Mouse (Mus musculus): ENCODE measurements around the gene Car11.

Gene Car11

DNA sequence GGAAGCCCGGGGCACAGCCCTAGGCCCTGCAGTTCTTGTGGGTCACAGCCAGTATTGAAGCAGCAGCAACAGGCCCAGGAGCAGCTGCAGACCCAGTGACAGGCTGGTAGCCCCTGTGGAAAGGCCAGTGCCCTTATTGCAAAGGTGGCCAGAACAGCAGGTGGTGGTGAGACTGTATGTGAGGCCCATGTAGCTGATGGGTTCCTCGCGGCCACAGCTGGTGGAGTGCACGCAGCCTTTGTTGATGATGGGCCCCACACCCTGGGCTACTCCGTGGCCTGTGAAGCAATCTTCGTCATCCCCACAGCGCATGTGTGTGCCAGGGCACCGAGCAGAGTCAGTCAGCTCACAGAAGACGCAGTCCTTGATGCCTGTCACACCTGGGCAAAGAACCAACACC is 25.5 kb downstream of the Car11 start:
- no peak for DNase-seq

DNA sequence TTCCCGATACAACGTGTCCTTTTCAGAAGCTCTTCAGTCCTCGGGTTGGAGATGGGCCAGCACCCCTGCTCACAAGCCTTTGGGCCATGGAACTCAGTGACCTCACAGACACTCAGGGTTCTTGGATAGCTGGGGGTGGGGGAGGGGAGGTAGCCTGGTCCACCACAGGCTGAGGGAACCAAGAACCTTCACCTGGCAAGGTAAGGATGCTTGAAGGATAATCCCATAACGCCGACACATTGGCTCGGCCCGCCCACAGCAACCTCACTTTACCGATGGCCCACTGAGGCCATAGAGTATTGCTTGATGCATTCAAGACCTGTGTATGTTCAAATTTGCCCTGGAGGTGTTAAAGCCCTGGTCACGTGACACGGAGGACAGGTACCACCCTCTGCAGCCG is 26.1 kb downstream of the Car11 start, which contains the start of gene Spaca4:
Spaca4 (minus strand) TSS at position 101 of the 400 bp plus-strand sequence.
- no peak for DNase-seq

DNA sequence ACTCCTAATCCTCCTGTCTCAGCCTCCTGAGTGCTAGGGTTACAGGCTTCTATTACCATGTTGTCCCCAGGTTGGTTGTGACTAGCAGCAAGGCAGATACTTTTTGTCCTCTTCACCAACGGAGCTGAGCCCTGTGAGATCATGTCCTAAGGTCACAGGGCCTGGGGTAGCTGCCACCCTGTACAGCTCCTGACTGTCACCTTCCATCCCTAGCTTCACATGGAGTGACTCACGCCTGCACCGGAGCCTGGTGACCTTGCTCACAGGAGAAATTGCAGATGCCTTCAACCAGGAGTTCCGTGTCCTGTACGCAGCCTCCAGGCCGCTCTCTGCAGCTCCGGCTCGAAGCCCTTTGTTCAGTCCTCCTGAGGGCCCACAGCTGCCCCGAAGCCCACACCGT is 26.8 kb downstream of the Car11 start:
- no peak for DNase-seq

DNA sequence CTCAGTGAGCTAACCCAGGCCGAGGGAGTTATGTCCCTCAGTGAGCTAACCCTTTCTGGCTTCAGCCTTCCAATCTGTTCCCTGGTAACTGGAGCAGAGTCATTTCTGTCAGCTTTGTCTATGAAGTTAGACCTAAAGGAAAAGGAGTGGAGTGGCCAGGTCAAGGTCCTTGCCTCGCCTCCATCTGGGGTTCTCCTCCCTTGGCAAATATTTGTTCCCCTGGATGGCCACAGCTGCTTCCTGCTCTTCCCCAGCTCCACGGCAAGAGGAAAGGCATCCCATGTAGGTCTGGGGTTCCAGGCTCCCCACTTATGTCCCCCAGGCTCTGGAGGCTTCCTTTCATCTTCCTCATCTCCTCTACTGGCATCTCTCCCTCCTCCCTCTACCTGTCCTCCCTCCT is 28.0 kb downstream of the Car11 start:
- DNase-seq, result no peak

DNA sequence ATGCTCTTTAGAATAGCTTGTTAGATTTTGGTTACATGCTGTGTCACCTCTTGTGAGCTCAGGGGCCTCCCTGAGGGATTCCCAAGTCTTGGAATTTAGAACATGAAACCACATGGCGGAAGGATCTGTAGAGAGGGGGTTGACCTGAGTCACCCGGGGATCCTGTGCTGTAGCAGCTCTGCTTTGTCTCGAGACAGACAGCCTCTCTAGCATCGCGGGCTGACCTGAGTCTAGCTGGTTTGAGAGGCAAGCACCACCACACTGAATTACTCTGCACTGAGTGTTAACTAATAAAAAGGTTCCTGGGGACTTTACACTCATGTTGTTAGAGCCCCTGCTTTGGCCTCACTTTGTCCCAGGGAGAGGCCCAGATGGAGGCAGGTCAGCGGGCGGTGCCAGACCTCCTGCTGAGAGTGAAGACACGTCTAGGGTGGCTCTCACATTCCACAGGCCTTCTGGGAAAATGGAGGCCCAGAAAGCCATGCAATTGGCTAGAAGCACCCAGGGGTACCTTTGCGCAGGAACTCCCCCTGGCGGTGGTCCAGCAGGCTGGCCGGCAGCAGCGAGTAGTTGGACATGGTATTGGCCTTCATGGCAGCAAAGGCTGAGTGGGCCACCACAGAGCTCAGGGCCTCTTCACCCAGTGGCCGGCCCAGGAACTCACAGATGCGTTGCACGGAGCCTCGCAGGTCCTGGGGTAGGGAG is 31.2 kb downstream of the Car11 start:
- DNase-seq, result peak; percentile 63

DNA sequence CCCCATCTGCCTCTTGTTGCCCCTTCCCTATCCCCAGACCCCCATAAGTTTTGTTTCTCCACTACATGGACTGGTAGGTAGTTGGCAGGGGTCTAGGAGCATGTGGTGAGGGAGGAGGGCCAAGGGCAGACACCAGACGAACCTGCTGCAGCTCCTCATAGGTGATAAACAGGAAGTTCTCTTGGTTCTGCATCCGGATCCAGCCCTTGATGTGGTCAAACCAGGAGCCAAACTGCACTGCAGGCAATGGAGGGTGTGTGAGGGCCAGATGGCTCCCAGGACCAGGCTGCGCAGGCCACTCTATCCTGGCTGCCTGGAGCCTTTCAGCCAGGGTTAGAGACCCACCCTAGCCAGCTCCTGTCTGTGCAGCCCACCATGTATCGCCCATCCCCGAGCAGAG is 33.8 kb downstream of the Car11 start:
- DNase-seq, result no peak

DNA sequence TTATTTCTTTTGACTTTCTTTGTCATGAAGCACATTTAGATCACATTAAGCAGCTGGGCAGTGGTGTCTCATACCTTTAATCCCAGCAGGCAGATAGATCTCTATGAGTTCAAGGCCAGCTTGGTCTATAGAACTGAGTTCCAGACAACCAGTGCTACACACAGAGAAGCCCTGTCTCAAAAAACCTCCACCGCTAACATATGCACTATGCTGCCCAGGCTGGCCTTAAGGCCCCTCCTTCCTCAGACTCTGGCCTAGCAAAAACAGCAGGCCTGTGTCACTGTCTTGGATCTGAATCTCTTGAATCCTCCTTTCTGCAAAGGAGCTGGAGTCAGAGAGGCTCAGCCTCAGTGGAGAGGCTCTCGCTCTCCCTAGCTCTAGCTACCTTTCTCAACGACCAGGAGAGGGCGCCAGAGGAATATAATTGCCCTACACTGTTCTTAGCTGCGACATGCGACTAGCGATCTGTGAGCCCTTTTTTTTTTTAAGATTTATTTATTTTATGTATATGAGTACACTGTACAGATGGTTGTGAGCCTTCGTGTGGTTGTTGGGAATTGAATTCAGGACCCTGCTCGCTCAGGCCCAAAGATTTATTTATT is 39.6 kb downstream of the Car11 start:
- DNase-seq, result peak; percentile 92

DNA sequence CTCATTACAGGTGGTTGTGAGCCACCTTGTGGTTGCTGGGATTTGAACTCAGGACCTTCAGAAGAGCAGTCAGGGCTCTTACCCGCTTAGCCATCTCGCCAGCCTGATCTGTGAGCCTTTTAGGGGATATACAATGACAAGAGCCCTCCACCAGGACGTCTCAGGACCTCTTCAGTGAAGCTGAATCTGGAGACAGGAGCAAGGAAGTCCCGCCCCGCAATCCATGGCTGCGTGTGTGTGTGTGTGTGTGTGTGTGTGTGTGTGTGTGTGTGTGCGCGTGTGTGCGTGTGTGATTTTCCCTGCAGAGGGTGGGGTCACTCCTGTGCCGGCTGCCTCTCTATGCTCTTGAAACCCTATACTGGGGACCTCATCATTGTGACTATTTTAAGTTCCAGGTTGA is 40.2 kb downstream of the Car11 start:
- DNase-seq, result no peak

DNA sequence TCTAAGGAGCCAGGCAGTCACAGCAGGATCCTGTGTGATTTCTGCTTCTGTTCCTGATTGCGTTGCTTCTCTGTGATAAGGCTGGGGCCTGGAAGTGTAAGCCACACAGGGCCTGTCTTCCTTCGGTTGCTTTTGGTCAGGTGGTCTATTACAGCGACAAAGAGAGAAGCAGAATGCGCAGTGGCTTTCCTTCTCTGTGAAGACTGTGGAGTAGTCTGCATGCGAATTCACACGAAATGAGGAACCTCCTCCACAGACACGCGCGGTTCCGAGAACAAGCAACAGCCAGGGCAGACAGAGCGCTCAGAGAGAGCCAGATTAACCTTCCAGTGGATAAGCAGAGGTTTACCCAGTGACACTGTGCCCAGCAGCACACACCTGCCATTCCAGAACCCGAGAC is 41.7 kb downstream of the Car11 start:
- no peak for DNase-seq

DNA sequence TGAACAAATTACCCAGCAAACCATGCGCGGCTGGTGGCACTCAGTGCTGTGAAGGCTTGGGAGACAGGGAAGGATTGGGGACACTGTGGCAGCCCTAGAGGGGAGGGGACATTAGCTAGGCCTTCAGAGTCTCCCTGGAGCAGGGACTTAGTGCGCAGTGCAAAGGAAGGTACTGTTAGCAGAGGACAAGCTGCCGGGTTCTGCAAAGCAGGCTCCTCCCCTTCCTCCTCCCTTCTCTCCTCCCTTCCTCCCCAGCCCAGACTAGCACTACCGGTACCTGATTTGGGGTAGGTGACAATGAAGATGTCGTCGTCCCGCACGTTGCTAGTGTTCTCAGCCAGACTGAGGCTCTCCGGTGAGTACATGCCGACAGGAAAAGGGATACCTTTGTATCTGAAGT is 42.1 kb downstream of the Car11 start:
- no peak for DNase-seq

DNA sequence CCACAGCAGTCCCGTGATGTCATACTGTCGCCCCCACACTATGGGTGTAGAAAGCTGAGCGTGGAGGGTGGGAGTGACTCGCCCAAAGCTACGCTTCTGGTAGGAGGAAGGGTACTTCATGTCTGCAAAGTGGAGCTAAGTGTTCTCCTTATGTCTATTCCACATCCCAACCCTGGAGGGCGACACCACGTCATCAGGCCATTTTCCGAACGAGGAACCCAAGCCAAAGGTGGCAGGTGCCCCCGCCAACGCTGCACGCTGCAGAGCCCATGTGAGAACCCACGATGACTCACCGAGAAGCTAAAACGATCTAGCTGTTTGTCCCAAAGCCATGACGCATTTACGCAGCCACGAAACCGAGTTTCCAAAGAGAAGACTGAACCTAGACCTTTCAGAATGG is 42.7 kb downstream of the Car11 start:
- DNase-seq, result no peak

DNA sequence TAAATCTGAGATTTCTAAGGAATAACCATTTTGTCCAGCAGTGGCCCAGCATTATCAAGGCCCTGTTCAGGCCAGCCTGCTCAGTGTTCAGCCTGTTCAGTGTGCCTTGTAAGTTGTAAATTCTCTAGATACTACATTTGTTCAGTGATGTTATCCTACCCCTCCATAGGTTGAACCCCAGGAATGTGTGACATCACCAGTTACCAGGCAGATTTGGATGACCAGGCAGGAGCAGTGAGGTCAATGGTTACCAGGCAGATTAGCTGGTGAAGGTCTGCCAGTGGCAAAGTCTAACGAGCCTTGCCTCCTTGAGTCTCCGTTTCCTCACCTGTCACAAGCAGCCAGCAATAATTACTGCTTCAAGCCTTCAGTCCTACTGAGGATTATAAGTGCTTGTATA is 44.7 kb downstream of the Car11 start:
- peak; percentile 87 for DNase-seq

DNA sequence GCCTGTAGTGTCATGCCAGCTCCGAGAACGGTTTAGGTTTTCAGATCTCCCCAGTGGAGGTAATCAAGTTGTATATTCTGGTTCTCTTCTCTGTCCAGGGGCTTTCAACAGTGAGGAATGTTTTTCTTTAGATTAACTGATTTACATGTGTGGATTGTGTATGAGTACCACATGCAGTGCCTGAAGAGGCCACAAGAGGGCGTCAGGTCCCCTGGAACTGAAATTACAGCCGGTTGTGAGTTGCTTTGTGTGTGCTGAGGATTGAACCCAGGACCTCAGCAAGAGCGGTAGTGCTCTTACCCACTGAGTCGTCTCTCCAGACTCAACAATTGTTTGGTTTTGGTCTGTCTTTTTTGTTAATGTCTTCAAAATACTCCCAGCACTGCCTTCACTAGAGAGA is 46.9 kb downstream of the Car11 start:
- DNase-seq, result no peak

DNA sequence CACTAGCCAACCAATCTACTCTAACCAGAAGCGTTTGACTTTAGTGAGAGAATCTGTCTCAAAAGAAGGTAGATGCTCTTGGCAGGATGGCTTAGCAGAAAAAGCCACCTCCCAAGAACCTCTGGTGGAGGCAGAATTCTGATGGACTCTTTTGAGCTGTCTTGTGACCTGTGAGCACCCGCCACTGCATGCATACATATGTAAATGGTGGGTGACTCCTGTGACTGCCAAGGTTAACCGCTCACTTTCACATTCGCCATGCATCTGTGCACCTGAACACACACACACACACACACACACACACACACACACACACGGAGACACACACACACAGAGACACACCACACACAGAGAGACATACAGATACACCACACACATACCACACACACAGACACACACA is 47.8 kb downstream of the Car11 start:
- DNase-seq, result no peak

DNA sequence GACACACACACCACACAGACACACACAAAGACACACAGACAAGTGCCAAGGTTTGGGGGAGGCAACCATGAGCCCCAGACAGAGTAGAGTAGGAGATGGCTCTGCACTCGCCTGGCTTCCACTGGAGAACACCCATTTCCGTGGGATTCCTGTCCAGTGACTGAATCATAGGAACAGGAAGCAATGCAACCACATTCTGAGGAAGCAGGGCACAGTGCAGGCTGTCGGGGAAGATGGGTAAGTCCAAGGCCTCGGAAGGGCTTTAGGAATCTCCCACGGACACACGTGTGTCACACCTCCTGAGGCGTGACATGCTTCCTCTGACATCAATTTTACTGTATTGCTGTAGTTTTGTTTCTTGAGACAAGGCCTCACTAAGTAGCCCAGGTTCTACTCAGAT is 48.5 kb downstream of the Car11 start:
- no peak for DNase-seq

DNA sequence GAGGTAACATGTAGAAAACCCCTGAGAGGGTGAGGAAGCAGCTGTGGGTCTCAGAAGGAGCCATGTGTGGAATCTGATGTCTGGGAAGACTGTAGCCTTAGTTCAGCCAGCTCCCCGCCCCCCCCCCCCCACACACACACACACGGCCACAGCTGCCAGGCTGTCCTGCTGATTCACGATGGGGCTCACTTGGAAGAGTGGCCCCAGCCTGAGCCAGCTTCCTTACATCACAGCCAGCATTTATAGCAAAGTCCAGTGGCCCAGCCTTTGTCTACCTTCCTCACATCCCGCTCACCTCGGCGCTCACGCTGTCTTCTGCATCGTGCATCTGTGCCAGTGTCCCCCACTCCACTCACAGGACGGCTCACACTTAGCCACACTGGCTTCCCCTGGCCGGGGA is 49.8 kb downstream of the Car11 start:
- DNase-seq, result no peak

DNA sequence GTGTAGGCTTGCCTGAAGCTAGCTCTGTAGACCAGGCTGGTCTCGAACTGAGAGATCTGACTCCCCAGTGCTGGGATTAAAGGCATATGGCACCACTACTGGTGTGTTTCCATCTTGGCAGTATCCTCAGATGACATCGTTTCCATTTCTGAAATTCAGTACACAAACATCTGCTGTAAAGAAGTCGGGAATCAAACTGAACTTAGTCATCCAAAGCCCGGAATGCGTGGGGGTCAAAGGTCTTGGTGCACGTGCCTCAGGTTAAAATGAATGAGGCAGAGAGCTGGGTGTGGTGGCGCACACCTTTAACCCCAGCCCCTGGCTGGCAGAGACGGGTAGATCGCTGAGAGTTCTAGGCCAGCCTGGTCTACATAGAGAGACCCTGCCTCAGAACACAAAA is 50.5 kb downstream of the Car11 start:
- DNase-seq, result no peak

Data from lung, postnatal 14 days (tissue).